Mouse (Mus musculus): ENCODE data around the gene Mindy4b-ps.

GRCm38 (mm10) chr3:58828366-58829153 lies 6.4 kb upstream of the Mindy4b-ps start:
- TF ChIP-seq CTCF (IDR thresholded peaks at IDR 0.05; ENCODE audit: borderline replicate concordance, insufficient read depth, low read depth, low read length) (no peak), POLR2A (IDR thresholded peaks at IDR 0.05; ENCODE audit: borderline replicate concordance, insufficient read depth, low read length) (no peak)
